Mouse (Mus musculus) forebrain, embryonic 16.5 days (tissue): ENCODE measurements around the gene Clk2. TPM values are rescaled to one million over a fixed set of nuclear protein-coding genes. Genes with fewer than 3 reads are reported as not detected.
A peak's percentile ranks its signal among the peaks of the same experiment; 100 is the strongest.

Experiments used
- ATAC-seq: fragments of 200-750 bp; cut with Nextera tagmentation; 2 replicates; pipeline ENCODE4 v1.8.0; 2017; ENCODE audit warnings: mild to moderate bottlenecking, moderate library complexity
- H3K27ac ChIP-seq: fragments of 300-500 bp; sonication (generic); 2 replicates; pipeline ENCODE4 v1.5.1; 2014; ENCODE audit warnings: low read length, control low read depth
- H3K27me3 ChIP-seq: fragments of 300-500 bp; sonication (generic); replicated peaks from 2 replicates; pipeline ENCODE4 v1.6.1; 2014; ENCODE audit warnings: low read length; ENCODE audit not compliant: control insufficient read depth, insufficient read depth
- H3K36me3 ChIP-seq: fragments of 300-500 bp; sonication (generic); 2 replicates; pipeline ENCODE4 v1.6.1; 2014; ENCODE audit not compliant: control insufficient read depth, insufficient read depth
- H3K4me1 ChIP-seq: fragments of 300-500 bp; sonication (generic); replicated peaks from 2 replicates; pipeline ENCODE4 v1.6.1; 2014; ENCODE audit warnings: low read length; ENCODE audit not compliant: control insufficient read depth, insufficient read depth
- H3K4me2 ChIP-seq: fragments of 300-500 bp; sonication (generic); 2 replicates; pipeline ENCODE4 v1.6.1; 2014; ENCODE audit warnings: mild to moderate bottlenecking, low read length, control low read depth
- H3K4me3 ChIP-seq: fragments of 300-500 bp; sonication (generic); replicated peaks from 2 replicates; pipeline ENCODE4 v1.5.1; 2014; ENCODE audit warnings: mild to moderate bottlenecking, low read length, control low read depth
- H3K9ac ChIP-seq: fragments of 300-500 bp; sonication (generic); replicated peaks from 2 replicates; pipeline ENCODE4 v1.6.1; 2014; ENCODE audit warnings: low read depth, low read length, control low read depth
- H3K9me3 ChIP-seq: fragments of 300-500 bp; sonication (generic); 2 replicates; pipeline ENCODE4 v1.6.1; 2016; ENCODE audit warnings: low read length; ENCODE audit not compliant: control insufficient read depth
- WGBS: fragments of 180-500 bp; shearing (Covaris S2); extraction: QIAGEN DNeasy Blood & Tissue Kit; methylation state at CpG from one replicate; pipeline ENCODE4 v1.1.7; 2014; 5-methylcytosine and 5-hydroxymethylcytosine counted together
- polyA plus RNA-seq: library from polyadenylated mRNA; unstranded; fragments of >200 nt; fragmentation: Nextera tagmentation; extraction: Ambion mirVana; gene quantifications from 2 replicates; pipeline ENCODE4 v1.2.1, GENCODE M21; 2015

Clk2 gene
- polyA plus RNA-seq, 1 experiment from 2014 or later, result 23.9 TPM

DNA sequence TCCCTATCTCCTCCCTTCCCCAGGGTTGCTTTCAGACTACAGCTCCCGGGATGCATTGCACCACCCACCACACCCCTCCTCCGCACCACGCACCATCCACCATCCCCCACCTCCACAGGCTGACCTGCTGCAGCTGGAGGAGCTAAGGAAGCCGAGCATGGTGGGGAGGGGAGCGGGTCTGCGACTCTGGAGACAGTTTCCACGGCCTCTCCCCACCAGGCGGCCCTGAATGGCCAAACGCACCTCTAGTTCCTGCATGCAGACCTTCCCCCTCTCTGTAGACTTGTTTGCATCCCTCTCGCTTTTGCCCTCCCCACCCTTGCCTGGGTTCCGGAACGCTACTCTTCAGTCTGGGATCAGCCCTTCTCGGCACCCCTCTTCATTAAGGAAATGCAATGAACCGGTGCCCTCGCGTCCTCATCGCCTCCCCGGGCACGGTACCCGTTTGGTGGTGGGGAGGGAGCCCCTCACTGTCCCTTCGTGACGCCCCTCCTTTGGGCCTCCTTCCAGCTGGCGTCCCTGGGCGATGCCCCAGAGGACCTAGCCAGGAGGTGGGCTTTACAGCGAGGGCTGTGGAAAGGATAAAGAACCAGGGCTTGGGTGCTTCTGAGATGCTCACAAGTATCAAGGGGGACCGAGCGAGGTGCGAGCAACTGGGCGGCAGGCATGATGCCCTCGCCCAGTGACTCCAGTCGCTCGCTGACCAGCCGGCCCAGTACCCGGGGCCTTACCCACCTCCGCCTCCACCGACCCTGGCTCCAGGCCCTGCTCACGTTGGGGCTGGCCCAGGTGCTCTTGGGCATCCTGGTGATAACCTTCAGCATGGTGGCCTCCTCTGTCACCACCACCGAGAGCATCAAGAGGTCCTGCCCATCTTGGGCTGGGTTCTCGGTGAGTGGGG is 18.7 kb downstream of the Clk2 start, which contains the start of gene Fam189b:
Gene Fam189b (plus strand): TSS at position 86 of the 901 bp plus-strand sequence.
- ATAC-seq, result peak; percentile 96
- H3K4me2 ChIP-seq, result peak within 1 kb of the TSS; percentile 93
- WGBS, result 3% methylated on average over 39 of the region's 39 CpGs
- H3K9ac ChIP-seq, result peak within 1 kb of the TSS; percentile 89
- H3K36me3 ChIP-seq, result peaks cover 11% of the 10 kb centered on the region
- H3K27ac ChIP-seq, result peak within 1 kb of the TSS; percentile 82
- H3K4me1 ChIP-seq, result peaks cover 22% of the 10 kb centered on the region
- H3K4me3 ChIP-seq, result peak within 1 kb of the TSS; percentile 65
- no peaks in the 10 kb centered on the region for H3K27me3 ChIP-seq
- H3K9me3 ChIP-seq, result no peaks in the 10 kb centered on the region

DNA sequence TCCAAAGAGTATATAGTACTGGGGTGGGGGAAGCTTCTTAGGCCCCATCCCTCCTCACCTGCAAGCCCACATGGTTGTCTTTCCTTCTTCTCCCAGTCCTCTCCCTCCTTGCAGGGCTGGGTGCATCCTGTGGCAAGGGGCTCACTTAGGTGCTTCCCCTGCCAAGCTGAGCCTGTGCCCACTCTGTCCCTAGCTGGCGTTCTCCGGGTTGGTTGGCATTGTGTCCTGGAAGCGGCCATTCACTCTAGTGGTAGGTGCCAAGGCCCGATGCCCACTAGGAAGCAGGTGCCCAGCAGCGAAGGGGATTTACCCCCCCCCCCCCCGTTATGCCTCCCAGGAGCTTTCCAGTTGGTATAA is 19.3 kb downstream of the Clk2 start:
- Histone ChIP-seq H3K27ac (peak overlapping the region; percentile 82; the same call in 1 of the 2 replicates), H3K4me3 (peak overlapping the region; percentile 65), H3K9ac (peak overlapping the region; percentile 89), H3K27me3 (no peaks in the 10 kb centered on the region), H3K4me2 (peak overlapping the region; percentile 93), H3K4me1 (peaks cover 17% of the 10 kb centered on the region), H3K36me3 (peaks cover 11% of the 10 kb centered on the region), H3K9me3 (no peaks in the 10 kb centered on the region)
- ATAC-seq, result no peak
- 61% methylated on average over 6 of the region's 6 CpGs for WGBS

DNA sequence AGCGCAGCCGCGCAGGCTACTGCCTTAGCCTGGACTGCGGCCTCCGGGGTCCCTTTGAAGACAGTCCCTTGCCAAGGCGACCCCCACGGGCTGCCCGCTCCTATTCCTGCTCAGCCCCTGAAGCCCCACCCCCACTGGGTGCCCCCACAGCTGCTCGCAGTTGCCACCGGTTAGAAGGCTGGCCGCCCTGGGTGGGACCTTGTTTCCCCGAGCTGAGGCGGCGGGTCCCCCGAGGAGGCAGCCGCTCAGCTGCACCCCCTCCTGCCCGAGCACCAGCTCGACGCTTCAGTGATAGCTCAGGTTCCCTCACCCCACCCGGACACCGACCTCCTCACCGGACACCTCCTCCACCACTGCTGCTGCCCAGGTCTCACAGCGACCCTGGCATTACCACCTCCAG is 22.6 kb downstream of the Clk2 start:
- no peaks in the 10 kb centered on the region for H3K27me3 ChIP-seq
- no peak overlapping the region for H3K4me3 ChIP-seq
- no peak overlapping the region for H3K4me2 ChIP-seq
- ATAC-seq, result no peak
- 34% methylated on average over 23 of the region's 23 CpGs for WGBS
- H3K9ac ChIP-seq, result no peak overlapping the region
- H3K4me1 ChIP-seq, result peaks cover 17% of the 10 kb centered on the region
- no peak overlapping the region for H3K27ac ChIP-seq
- no peaks in the 10 kb centered on the region for H3K9me3 ChIP-seq
- no peaks in the 10 kb centered on the region for H3K36me3 ChIP-seq

DNA sequence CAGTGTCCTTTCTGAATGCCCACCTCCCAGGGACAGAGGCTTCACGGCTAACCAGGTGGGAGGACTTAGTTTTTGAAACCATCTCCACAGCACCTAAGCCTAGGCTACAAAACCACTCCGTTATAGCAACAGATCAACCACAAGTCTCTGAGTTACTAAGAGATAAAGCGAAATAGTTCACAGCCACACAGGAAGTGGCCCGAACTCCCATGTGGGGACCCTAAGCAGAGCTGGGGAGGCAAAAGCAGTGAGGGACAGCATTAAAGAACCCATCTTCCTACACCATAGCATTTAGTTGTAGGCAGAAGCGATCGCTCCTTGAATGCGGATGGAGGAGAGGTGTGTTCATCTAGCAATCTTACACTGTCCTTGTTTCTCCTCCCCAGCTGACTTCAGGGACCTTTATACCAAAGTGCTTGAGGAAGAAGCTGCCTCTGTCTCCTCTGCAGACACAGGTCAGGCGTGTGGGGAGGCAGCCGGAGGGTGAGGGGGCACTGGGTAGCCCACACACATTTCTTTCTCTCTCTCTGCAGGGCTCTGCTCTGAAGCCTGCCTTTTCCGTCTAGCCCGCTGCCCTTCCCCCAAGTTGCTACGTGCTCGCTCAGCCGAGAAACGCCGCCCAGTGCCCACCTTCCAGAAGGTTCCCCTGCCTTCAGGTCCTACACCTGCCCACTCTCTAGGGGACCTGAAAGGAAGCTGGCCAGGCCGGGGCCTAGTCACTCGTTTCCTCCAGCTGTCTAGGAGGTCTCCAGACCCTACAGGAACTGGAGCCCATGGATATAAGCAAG is 23.3 kb downstream of the Clk2 start:
- Histone ChIP-seq H3K27me3 (no peaks in the 10 kb centered on the region), H3K9ac (no peak overlapping the region), H3K9me3 (no peaks in the 10 kb centered on the region), H3K36me3 (no peaks in the 10 kb centered on the region), H3K4me3 (no peak overlapping the region), H3K4me1 (peaks cover 17% of the 10 kb centered on the region), H3K27ac (no peak overlapping the region), H3K4me2 (no peak overlapping the region)
- no peak for ATAC-seq
- whole genome bisulfite sequencing, result 52% methylated on average over 18 of the region's 18 CpGs

DNA sequence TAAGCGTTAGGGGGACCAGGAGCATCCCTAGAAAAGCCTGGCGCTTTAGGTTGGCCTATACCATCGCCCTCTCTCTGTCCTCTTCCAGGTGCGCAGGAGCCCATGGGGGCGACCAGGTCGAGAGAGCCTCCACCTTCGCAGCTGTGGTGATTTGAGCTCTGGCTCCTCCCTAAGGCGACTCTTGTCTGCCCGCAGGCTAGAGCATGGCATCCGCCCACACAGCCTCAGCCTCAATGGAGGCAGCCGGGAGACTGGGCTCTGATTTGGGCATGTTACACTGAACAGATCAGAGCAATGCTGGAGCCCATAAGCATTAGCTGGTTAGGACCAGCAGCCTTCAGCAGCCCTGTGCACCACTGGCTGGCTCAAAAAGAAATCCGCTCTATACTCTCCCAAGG is 23.9 kb downstream of the Clk2 start:
- Histone ChIP-seq H3K4me3 (no peak overlapping the region), H3K4me2 (no peak overlapping the region), H3K27ac (no peak overlapping the region), H3K9me3 (no peaks in the 10 kb centered on the region), H3K27me3 (no peaks in the 10 kb centered on the region), H3K36me3 (no peaks in the 10 kb centered on the region), H3K9ac (no peak overlapping the region), H3K4me1 (peaks cover 16% of the 10 kb centered on the region)
- 54% methylated on average over 12 of the region's 12 CpGs for WGBS
- ATAC-seq, result no peak

DNA sequence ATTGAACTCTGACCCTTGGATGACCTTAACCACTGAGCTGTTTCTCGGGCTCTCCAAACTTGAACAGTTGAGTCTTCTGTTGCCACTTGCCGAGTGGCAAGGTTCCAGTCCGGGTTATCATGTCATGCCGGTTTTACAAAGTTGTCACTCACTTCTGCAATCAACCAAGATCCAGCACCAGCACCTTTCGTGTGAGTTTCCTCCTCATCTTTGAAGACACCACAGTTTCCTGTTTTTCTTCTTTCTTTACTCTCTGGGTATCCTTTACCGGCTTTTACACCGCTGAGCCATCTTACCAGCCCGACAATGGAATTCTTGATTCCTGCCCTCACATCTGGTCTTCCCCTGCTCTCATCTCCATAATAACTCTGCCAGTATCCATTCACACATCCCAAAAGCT is 25.8 kb downstream of the Clk2 start:
- no peaks in the 10 kb centered on the region for H3K36me3 ChIP-seq
- no peaks in the 10 kb centered on the region for H3K27me3 ChIP-seq
- peaks cover 2% of the 10 kb centered on the region for H3K4me1 ChIP-seq
- no peak overlapping the region for H3K4me3 ChIP-seq
- ATAC-seq, result no peak
- H3K4me2 ChIP-seq, result no peak overlapping the region
- WGBS, result 93% methylated on average over 8 of the region's 8 CpGs
- no peak overlapping the region for H3K27ac ChIP-seq
- no peak overlapping the region for H3K9ac ChIP-seq
- no peaks in the 10 kb centered on the region for H3K9me3 ChIP-seq

DNA sequence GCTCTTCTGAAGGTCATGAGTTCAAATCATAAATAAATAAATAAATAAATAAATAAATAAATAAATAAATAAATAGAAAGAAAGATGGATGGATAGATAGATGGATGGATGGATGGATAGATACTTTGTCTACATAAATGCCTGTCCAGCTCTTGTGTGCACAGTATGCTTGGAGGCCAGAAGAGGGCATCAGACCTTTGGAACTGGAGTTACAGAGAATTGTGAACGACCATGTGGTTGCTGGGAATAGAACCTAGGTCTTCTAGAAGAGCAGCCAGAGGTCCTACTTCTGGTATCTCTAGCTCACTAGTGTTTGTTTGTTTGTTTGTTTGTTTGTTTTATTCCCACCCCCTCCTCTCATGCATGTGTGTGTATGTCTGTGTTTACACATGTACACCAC is 28.8 kb downstream of the Clk2 start:
- no peaks in the 10 kb centered on the region for H3K27me3 ChIP-seq
- no peaks in the 10 kb centered on the region for H3K36me3 ChIP-seq
- no peak overlapping the region for H3K27ac ChIP-seq
- 81% methylated on average over 1 of the region's 1 CpGs for WGBS
- H3K4me1 ChIP-seq, result peaks cover 15% of the 10 kb centered on the region
- H3K4me2 ChIP-seq, result no peak overlapping the region
- H3K9ac ChIP-seq, result no peak overlapping the region
- no peak overlapping the region for H3K4me3 ChIP-seq
- no peak for ATAC-seq
- no peaks in the 10 kb centered on the region for H3K9me3 ChIP-seq

DNA sequence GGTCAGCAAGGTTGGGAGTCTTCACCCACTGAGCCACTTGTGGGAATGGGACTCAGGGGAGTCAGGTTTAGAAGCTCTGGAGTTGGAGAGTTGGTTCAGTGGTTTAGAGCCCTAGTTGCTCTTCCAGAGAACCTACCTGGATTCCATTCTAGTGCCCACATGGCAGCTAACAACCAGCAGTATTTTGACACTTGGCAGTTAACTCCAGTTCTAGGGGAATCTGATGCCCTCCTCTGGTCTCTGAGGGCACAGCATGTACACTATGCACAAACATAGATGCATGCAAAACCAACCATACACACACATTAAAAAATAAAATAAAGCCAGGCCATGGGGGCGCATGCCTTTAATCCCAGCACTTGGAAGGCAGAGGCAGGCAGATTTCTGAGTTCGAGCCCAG is 29.3 kb downstream of the Clk2 start:
- Histone ChIP-seq H3K27ac (no peak overlapping the region), H3K9ac (no peak overlapping the region), H3K4me2 (no peak overlapping the region), H3K27me3 (no peaks in the 10 kb centered on the region), H3K36me3 (no peaks in the 10 kb centered on the region), H3K9me3 (no peaks in the 10 kb centered on the region), H3K4me3 (no peak overlapping the region), H3K4me1 (peaks cover 15% of the 10 kb centered on the region)
- 98% methylated on average over 2 of the region's 2 CpGs for WGBS
- no peak for ATAC-seq
